Mouse (Mus musculus): ENCODE results near the gene Flrt1. TPM values are rescaled to one million over a fixed set of nuclear protein-coding genes. Genes with fewer than 3 reads are reported as not detected.

Flrt1 gene
- total and polyA plus RNA-seq, 3 experiments: 0.84 to 1.2 (median 1.1) TPM

DNA sequence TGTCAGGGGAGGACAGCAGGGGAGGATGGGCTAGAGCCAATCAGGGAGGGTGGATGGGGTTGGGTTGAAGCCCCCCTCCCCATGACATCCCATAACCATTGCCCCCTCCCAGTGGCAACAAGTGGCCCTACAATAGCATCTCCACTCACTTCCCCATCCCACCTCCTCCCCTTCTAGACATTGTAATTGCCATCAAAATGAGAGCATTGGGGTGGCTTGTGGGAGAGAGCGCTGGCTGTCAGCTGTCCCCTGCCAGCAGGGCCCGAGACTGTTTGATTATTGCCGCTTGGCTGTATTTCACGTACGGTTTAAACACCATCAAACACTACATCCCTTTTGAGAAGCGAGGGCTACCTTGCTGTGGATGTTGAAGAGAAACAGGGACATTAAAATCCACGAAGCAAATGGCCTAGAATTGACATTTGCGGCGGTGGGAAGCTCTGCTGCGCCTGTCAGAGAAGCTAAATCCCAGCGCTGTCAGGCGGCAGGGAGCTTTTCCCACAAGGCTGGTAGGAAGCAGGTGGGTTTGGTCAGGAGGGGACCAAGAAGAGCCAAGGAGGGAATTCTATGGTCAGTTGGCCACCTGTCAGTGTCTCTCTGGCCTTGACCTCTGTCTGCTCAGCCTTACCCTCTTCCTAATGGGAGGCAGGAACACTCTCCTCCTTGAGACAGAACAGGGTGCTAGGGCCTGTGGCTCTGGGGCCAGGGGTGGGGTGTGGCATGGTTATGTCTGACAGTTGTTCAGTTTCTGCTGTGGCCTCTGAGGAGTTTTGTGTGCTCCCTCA lies 31.3 kb downstream of the Flrt1 start:
- no peaks in the 10 kb centered on the region for H3K36me3 ChIP-seq (ENCODE audit: control insufficient read depth, insufficient read depth, low read length)
- H3K4me3 ChIP-seq: no peak overlapping the region
- H3K4me1 ChIP-seq (ENCODE audit: control insufficient read depth, insufficient read depth, low read length): peaks cover 1% of the 10 kb centered on the region; the same call in 1 of the 2 replicates
- no peaks in the 10 kb centered on the region for H3K79me2 ChIP-seq (replicated peaks; ENCODE audit: control insufficient read depth, insufficient read depth, low read length)
- H3K27ac ChIP-seq: no peak overlapping the region
- 77% methylated on average over 12 of the region's 12 CpGs for WGBS
- no peak overlapping the region for H3K9ac ChIP-seq (ENCODE audit: low read depth, low read length)
- TF ChIP-seq POLR2A (IDR thresholded peaks at IDR 0.05; ENCODE audit: insufficient read depth, low read depth, low read length) (no peak), CTCF (IDR thresholded peaks at IDR 0.05) (no peak)
- no peak for DNase-seq
- intact Hi-C loops (cut with DNase I): no loop called here
- H3K27me3 ChIP-seq (ENCODE audit: control insufficient read depth, insufficient read depth, low read length): no peaks in the 10 kb centered on the region

DNA sequence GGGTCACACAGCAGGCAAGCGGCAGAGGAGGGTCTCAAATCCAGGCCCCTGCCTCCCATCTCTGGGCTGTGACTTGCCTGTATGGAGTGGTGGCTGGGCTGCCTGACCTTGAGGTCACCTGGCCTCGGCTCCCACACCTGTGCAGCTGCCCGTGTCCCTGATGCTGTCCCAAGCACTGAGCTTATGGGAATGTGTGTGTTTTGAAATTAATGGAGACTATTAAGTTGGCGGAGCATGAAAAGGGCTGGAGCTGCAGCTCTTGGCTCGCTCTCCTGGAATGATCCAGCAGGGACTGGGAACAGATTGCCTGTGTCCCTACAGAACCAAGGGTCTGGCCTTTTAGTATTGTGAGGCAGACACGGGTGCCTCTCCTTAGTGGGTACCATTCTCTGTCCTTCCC lies 33.3 kb downstream of the Flrt1 start:
- DNase-seq: no peak
- Histone ChIP-seq H3K79me2 (replicated peaks; ENCODE audit: control insufficient read depth, insufficient read depth, low read length) (no peaks in the 10 kb centered on the region), H3K4me3 (no peak overlapping the region), H3K36me3 (ENCODE audit: control insufficient read depth, insufficient read depth, low read length) (no peaks in the 10 kb centered on the region), H3K27ac (no peak overlapping the region), H3K27me3 (ENCODE audit: control insufficient read depth, insufficient read depth, low read length) (no peaks in the 10 kb centered on the region), H3K4me1 (ENCODE audit: control insufficient read depth, insufficient read depth, low read length) (peaks cover 1% of the 10 kb centered on the region; the same call in 1 of the 2 replicates), H3K9ac (ENCODE audit: low read depth, low read length) (no peak overlapping the region)
- intact Hi-C loops (cut with DNase I): no loop called here
- TF ChIP-seq CTCF (IDR thresholded peaks at IDR 0.05): no peak
- TF ChIP-seq POLR2A (IDR thresholded peaks at IDR 0.05; ENCODE audit: insufficient read depth, low read depth, low read length): no peak
- TF ChIP-seq EP300 (IDR thresholded peaks at IDR 0.05; ENCODE audit: insufficient read depth, low read depth, low read length): no peak
- WGBS: 67% methylated on average over 6 of the region's 6 CpGs

DNA sequence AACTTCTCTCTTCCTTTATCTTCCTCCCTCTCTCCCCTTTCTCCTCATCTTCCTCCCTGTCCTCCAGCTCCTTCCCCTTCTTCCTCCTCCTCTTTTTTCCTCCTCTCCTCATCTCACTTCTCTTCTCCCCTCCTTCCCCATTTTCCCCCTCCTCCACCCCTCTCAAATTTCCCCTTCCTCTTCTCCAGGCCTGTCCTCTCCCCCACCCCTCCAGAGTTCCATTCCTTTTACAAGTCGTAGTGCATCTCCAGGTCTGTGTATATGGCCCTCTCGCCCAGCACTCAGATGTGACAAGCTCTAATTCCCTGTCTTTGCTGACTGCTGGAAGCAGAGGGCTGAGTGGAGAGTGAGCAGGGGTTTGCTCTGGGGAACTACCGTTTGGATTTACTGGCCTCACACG lies 34.8 kb downstream of the Flrt1 start:
- DNase-seq: no peak
- TF ChIP-seq EP300 (IDR thresholded peaks at IDR 0.05; ENCODE audit: insufficient read depth, low read depth, low read length) (no peak), CTCF (IDR thresholded peaks at IDR 0.05) (no peak), POLR2A (IDR thresholded peaks at IDR 0.05; ENCODE audit: insufficient read depth, low read depth, low read length) (no peak)
- no peak overlapping the region for H3K4me3 ChIP-seq
- intact Hi-C loops (cut with DNase I): no loop called here
- H3K79me2 ChIP-seq (replicated peaks; ENCODE audit: control insufficient read depth, insufficient read depth, low read length): no peaks in the 10 kb centered on the region
- H3K4me1 ChIP-seq (ENCODE audit: control insufficient read depth, insufficient read depth, low read length): peaks cover 1% of the 10 kb centered on the region; the same call in 1 of the 2 replicates
- no peaks in the 10 kb centered on the region for H3K36me3 ChIP-seq (ENCODE audit: control insufficient read depth, insufficient read depth, low read length)
- no peak overlapping the region for H3K9ac ChIP-seq (ENCODE audit: low read depth, low read length)
- WGBS: 47% methylated on average over 4 of the region's 4 CpGs
- no peak overlapping the region for H3K27ac ChIP-seq
- H3K27me3 ChIP-seq (ENCODE audit: control insufficient read depth, insufficient read depth, low read length): no peaks in the 10 kb centered on the region

DNA sequence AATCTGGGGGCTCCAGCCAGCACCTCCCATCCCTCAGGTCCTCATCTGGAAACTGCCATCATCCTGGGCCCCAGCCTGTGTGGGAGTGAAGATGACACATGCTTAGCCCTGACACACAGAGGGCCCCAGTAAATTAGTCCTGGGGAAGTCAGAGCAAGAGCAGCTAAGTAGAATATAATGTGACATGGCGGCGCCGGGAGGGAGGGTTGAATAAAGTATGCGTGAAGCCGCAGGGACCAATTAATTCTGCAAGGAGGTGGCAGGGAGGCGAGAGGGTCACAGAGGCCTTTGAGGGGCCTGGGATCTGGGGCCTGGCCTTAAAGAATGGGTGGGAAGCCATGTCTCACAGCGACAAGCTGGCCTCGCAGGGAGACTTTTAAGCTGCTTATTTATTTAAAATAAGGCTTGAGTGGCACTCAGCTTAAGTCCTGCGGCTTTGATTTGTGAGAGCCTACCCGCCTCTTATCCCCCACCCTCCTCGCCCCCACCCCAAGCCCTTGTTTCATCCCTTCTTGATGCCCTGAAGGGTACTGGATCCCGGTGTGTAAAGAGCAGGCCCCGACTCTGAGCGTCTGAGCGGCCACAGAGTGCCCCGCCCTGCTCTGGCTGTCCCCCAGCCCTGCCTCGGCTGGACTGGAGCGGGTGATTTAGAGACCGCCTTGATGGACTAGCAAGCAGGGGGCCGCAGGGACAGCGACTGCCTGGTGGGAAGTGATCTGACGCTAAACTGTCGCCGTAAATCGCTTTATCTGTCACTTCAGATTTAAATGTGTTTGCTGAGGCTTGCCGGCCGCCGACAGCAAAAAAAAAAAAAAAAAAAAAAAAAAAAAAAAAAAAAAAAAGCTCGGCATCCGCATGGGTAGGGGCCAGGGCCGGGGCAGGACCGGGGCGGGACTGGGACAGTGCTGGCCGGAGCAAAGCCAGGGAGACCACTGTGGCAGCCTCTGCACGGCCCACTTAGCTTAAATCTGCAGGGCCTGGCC lies 35.5 kb downstream of the Flrt1 start:
- DNase-seq: peak; percentile 33 to 52
- intact Hi-C loops (cut with DNase I): loop anchor here (5.0 to 10.0 kb wide), 2 partner anchors 275 to 367 kb away; partner anchors contain the start of gene Mark2

DNA sequence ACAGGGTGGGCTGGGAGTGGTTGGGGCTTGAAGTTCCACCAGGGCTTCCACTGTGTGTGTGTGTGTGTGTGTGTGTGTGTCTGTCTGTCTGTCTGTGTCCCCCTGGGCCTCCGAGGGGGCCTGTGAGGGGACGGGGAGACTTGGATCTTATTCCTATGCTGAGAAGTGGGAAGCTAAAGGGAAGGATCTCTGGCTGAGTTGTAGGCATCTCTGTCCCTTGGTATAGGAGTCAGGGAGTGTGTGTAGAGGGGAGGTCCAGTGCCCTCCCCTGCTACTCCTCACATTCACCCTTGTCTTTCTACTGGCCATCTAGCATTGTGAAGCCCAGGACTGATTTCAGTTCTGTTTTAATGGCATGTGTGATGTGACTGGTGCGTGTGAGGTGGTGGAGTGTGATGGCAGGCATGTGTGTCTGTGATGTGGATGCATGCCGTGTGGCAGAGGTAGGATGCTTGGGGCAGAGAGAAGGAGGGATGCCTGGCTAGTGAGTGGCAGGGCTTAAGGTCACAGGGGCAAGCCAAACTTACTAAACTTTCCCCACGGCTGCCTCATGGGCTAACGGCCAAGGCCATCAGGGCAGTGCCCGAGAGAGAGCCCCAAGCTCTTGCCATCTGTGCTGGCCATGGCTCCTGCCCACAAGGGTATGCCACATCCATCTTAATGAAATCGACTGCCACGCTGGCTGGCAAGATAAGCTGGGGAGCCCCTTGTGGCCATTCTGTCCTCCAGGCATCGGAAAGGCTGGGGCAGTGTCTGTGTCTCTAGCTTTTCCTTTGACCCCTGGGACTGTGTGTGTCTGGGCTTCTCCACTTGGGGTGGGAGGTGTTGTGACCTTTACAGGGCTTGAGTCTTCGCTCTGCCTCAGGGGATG lies 36.6 kb downstream of the Flrt1 start:
- intact Hi-C loops (cut with DNase I): loop anchor here (1.0 to 10.0 kb wide), 3 partner anchors 127 to 368 kb away; partner anchors contain the start of gene Mark2
- WGBS: 74% methylated on average over 11 of the region's 11 CpGs

More for the DNA sequence above, 35.5 kb downstream of the Flrt1 start:
- no peaks in the 10 kb centered on the region for H3K36me3 ChIP-seq (ENCODE audit: control insufficient read depth, insufficient read depth, low read length)
- 40% methylated on average over 35 of the region's 35 CpGs for WGBS
- H3K4me1 ChIP-seq (ENCODE audit: control insufficient read depth, insufficient read depth, low read length): peaks cover 1% of the 10 kb centered on the region; the same call in 1 of the 2 replicates
- H3K27me3 ChIP-seq (ENCODE audit: control insufficient read depth, insufficient read depth, low read length): no peaks in the 10 kb centered on the region
- H3K4me3 ChIP-seq: no peak overlapping the region
- H3K9ac ChIP-seq (ENCODE audit: low read depth, low read length): peak overlapping the region; percentile 57
- H3K27ac ChIP-seq: no peak overlapping the region
- no peaks in the 10 kb centered on the region for H3K79me2 ChIP-seq (replicated peaks; ENCODE audit: control insufficient read depth, insufficient read depth, low read length)
- TF ChIP-seq EP300 (IDR thresholded peaks at IDR 0.05; ENCODE audit: insufficient read depth, low read depth, low read length) (no peak), POLR2A (IDR thresholded peaks at IDR 0.05; ENCODE audit: insufficient read depth, low read depth, low read length) (no peak), CTCF (IDR thresholded peaks at IDR 0.05) (no peak)

More for the DNA sequence above, 36.6 kb downstream of the Flrt1 start:
- Histone ChIP-seq H3K4me1 (ENCODE audit: control insufficient read depth, insufficient read depth, low read length) (peaks cover 1% of the 10 kb centered on the region; the same call in 1 of the 2 replicates), H3K4me3 (no peak overlapping the region), H3K79me2 (replicated peaks; ENCODE audit: control insufficient read depth, insufficient read depth, low read length) (no peaks in the 10 kb centered on the region), H3K36me3 (ENCODE audit: control insufficient read depth, insufficient read depth, low read length) (no peaks in the 10 kb centered on the region), H3K27ac (no peak overlapping the region), H3K9ac (ENCODE audit: low read depth, low read length) (no peak overlapping the region), H3K27me3 (ENCODE audit: control insufficient read depth, insufficient read depth, low read length) (no peaks in the 10 kb centered on the region)
- TF ChIP-seq CTCF (IDR thresholded peaks at IDR 0.05) (no peak), EP300 (IDR thresholded peaks at IDR 0.05; ENCODE audit: insufficient read depth, low read depth, low read length) (no peak), POLR2A (IDR thresholded peaks at IDR 0.05; ENCODE audit: insufficient read depth, low read depth, low read length) (no peak)
- no peak for DNase-seq
